ENCODE assay signal across 15 mouse cellular contexts in the genomic region with DNA sequence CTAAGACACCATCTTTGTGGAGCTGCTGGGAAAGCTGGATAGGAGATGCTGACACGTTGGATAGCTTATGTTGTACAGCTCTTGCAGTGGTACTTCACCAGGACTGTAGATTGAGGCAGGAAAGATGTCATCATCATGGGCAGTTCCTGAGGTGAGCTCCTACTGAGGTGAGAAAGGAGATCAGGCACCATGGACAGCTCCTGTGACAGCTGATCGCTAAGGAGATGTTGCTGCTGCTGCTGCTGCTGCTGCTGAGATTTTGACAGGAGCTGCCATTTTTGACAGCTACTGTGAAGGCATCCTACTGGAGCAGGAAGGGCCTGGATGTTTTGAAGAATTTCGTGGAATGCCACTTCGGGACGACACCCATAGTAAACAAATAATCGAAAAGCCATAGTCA.
DNase-seq lines count a peak whose midpoint lies in the region; ATAC-seq and TF ChIP-seq lines count a peak whose summit lies in the region.
"Had no signal": no experiment of that assay in that cellular context is flagged by ENCODE, and none has a peak within 500 bp of the region (broad histone marks: within the 10 kb centered on the region; RNA-seq: fewer than 3 reads in every experiment).

No protein-coding gene starts in this region.

- no peak for TF ChIP-seq RAD21 in MEL (IDR thresholded peaks at IDR 0.05; ENCODE audit: low read depth, low read length)

- peak; percentile 0 to 38 for DNase-seq in kidney, postnatal 36 days
- DNase-seq in kidney, adult 11 months: no peak
- peak; percentile 23 for DNase-seq in MEL (ENCODE audit: low read depth, low spot score)
- peak; percentile 1 for DNase-seq in brain, embryonic 14.5 days (ENCODE audit: low read depth)
- peak; percentile 54 for DNase-seq in limb, embryonic 10.5 days (ENCODE audit: low spot score)
- no peak for DNase-seq in thymus, postnatal 10 days (ENCODE audit: low spot score in 2 of 2)
- no peak for DNase-seq in ovary, postnatal 14 days (ENCODE audit: low spot score)
- DNase-seq: adrenal gland, postnatal 25 days; cerebellum, postnatal 10 days; heart, adult 11 months; lung, adult 2 months; thymus, postnatal 36 days had no signal

- no peaks in the 10 kb centered on the region for H3K4me1 ChIP-seq in MEL (ENCODE audit: control insufficient read depth in 1 of 2, insufficient read depth in 2 of 2, low read length in 2 of 2)
- no peaks in the 10 kb centered on the region for H3K4me1 ChIP-seq in limb, embryonic 10.5 days
- H3K4me1 ChIP-seq in heart, embryonic 12.5 days (replicated peaks): no peaks in the 10 kb centered on the region
- H3K4me1 ChIP-seq: embryonic facial prominence, embryonic 15.5 days; hindbrain, embryonic 13.5 days had no signal

- ATAC-seq in heart, embryonic 12.5 days (ENCODE audit: insufficient number of reproducible peaks, low FRiP score): no peak

- no peak for TF ChIP-seq POLR2A in MEL (IDR thresholded peaks at IDR 0.05; ENCODE audit: control insufficient read depth in 1 of 2, insufficient read depth in 1 of 2, low read depth in 1 of 2, low read length in 2 of 2, poor library complexity in 1 of 2)
- no peak for TF ChIP-seq POLR2A in brain, embryonic 14.5 days (IDR thresholded peaks at IDR 0.05; ENCODE audit: borderline replicate concordance, extremely low read depth, insufficient read depth, insufficient read length, poor library complexity, severe bottlenecking)

- H3K9ac ChIP-seq in MEL (ENCODE audit: control insufficient read depth, low read depth, low read length, poor library complexity, severe bottlenecking): no peak overlapping the region
- H3K9ac ChIP-seq in heart, embryonic 12.5 days: no peak overlapping the region
- H3K9ac ChIP-seq: embryonic facial prominence, embryonic 15.5 days; hindbrain, embryonic 13.5 days had no signal

- WGBS in limb, embryonic 10.5 days: 66% methylated on average over 6 of the region's 6 CpGs
- 46% methylated on average over 6 of the region's 6 CpGs for WGBS in heart, embryonic 12.5 days

- no peak overlapping the region for H3K4me2 ChIP-seq in heart, embryonic 12.5 days
- H3K4me2 ChIP-seq: embryonic facial prominence, embryonic 15.5 days; hindbrain, embryonic 13.5 days had no signal

- no peaks in the 10 kb centered on the region for H3K9me3 ChIP-seq in MEL (replicated peaks; ENCODE audit: insufficient read depth, low read length)
- H3K9me3 ChIP-seq in limb, embryonic 10.5 days (replicated peaks): no peaks in the 10 kb centered on the region
- no peaks in the 10 kb centered on the region for H3K9me3 ChIP-seq in heart, embryonic 12.5 days (replicated peaks)
- H3K9me3 ChIP-seq: embryonic facial prominence, embryonic 15.5 days; hindbrain, embryonic 13.5 days had no signal

- H3K27ac ChIP-seq in MEL (ENCODE audit: control insufficient read depth, low read depth, low read length): no peak overlapping the region
- H3K27ac ChIP-seq in limb, embryonic 10.5 days: no peak overlapping the region
- no peak overlapping the region for H3K27ac ChIP-seq in heart, embryonic 12.5 days (ENCODE audit: poor library complexity, severe bottlenecking)
- H3K27ac ChIP-seq: embryonic facial prominence, embryonic 15.5 days; hindbrain, embryonic 13.5 days had no signal

- no peaks in the 10 kb centered on the region for H3K36me3 ChIP-seq in MEL (ENCODE audit: control insufficient read depth in 1 of 2, insufficient read depth in 2 of 2, low read length in 2 of 2)
- H3K36me3 ChIP-seq in limb, embryonic 10.5 days: no peaks in the 10 kb centered on the region
- H3K36me3 ChIP-seq in heart, embryonic 12.5 days: no peaks in the 10 kb centered on the region
- H3K36me3 ChIP-seq: embryonic facial prominence, embryonic 15.5 days; hindbrain, embryonic 13.5 days had no signal

- no peak for TF ChIP-seq EP300 in MEL (IDR thresholded peaks at IDR 0.05; ENCODE audit: low read depth in 1 of 2, low read length in 2 of 2)

- no peak overlapping the region for H3K4me3 ChIP-seq in MEL (ENCODE audit: control insufficient read depth in 1 of 2, insufficient read depth in 1 of 2, low read depth in 2 of 2, low read length in 2 of 2)
- H3K4me3 ChIP-seq in limb, embryonic 10.5 days: no peak overlapping the region
- no peak overlapping the region for H3K4me3 ChIP-seq in heart, embryonic 12.5 days
- H3K4me3 ChIP-seq: embryonic facial prominence, embryonic 15.5 days; hindbrain, embryonic 13.5 days had no signal

- TF ChIP-seq CTCF in MEL (IDR thresholded peaks at IDR 0.05 in 2 of 3, conservative IDR thresholded peaks at IDR 0.05 in 1 of 3; ENCODE audit: control insufficient read depth in 1 of 3, insufficient read depth in 1 of 3, low read depth in 2 of 3, low read length in 3 of 3, poor library complexity in 1 of 3, severe bottlenecking in 1 of 3): no peak
- TF ChIP-seq CTCF in brain, embryonic 14.5 days (IDR thresholded peaks at IDR 0.05; ENCODE audit: borderline replicate concordance, extremely low read depth, insufficient read depth, insufficient read length): no peak

- no peaks in the 10 kb centered on the region for H3K27me3 ChIP-seq in MEL (ENCODE audit: control insufficient read depth in 1 of 2, insufficient read depth in 2 of 2, low read length in 2 of 2)
- H3K27me3 ChIP-seq in limb, embryonic 10.5 days (ENCODE audit: low read depth, poor library complexity, severe bottlenecking): no peaks in the 10 kb centered on the region
- no peaks in the 10 kb centered on the region for H3K27me3 ChIP-seq in heart, embryonic 12.5 days (replicated peaks)
- H3K27me3 ChIP-seq: embryonic facial prominence, embryonic 15.5 days; hindbrain, embryonic 13.5 days had no signal

- no peaks in the 10 kb centered on the region for H3K79me2 ChIP-seq in MEL (ENCODE audit: control insufficient read depth, insufficient read depth, low read length, poor library complexity)

TF ChIP-seq in MEL, 35 proteins besides CTCF, POLR2A, EP300 and RAD21:
- TF ChIP-seq POLR2AphosphoS5 (IDR thresholded peaks at IDR 0.05; ENCODE audit: borderline replicate concordance, low read depth, low read length): no peak
- no peak for TF ChIP-seq ETS1 (IDR thresholded peaks at IDR 0.05; ENCODE audit: low read depth, low read length)
- no peak for TF ChIP-seq TAL1 (IDR thresholded peaks at IDR 0.05; ENCODE audit: low read length)
TF ChIP-seq in MEL: peak in this region for 0.

Comparison
In these comparisons a context has a peak if more than half of its experiments do, and no peak if none do; other contexts are left out.
1. DNase-seq: peak in kidney, postnatal 36 days (2 of 2), MEL (single experiment), brain, embryonic 14.5 days (single experiment) and limb, embryonic 10.5 days (single experiment); none in kidney, adult 11 months (single experiment), thymus, postnatal 10 days (0 of 2) and ovary, postnatal 14 days (single experiment).